Mouse (Mus musculus) heart, embryonic 16.5 days (tissue): Measurements from ENCODE around the gene Agpat4. TPM values are rescaled to one million over a fixed set of nuclear protein-coding genes. Genes with fewer than 3 reads are reported as not detected.

ENCODE experiments used
- ATAC-seq: fragments of 200-750 bp; cut with Nextera tagmentation; replicated peaks from 2 replicates; pipeline ENCODE4 v1.8.0; 2017; ENCODE audit warnings: moderate number of reproducible peaks; ENCODE audit not compliant: insufficient read depth, low FRiP score; ENCODE audit errors: extremely low read depth
- H3K27ac ChIP-seq: fragments of 300-500 bp; sonication (generic); 2 replicates; pipeline ENCODE4 v1.5.1; 2014; ENCODE audit warnings: mild to moderate bottlenecking, low read length, control low read depth, moderate library complexity
- H3K27me3 ChIP-seq: fragments of 300-500 bp; sonication (generic); 2 replicates; pipeline ENCODE4 v1.6.1; 2014; ENCODE audit warnings: low read length, mixed read lengths; ENCODE audit not compliant: control insufficient read depth, insufficient read depth
- H3K36me3 ChIP-seq: fragments of 300-500 bp; sonication (generic); 2 replicates; pipeline ENCODE4 v1.6.1; 2014; ENCODE audit not compliant: control insufficient read depth, insufficient read depth
- H3K4me1 ChIP-seq: fragments of 300-500 bp; sonication (generic); 2 replicates; pipeline ENCODE4 v1.6.1; 2014; ENCODE audit warnings: low read length, mixed read lengths; ENCODE audit not compliant: control insufficient read depth, insufficient read depth
- H3K4me2 ChIP-seq: fragments of 300-500 bp; sonication (generic); 2 replicates; pipeline ENCODE4 v1.6.1; 2014; ENCODE audit warnings: low read depth, mild to moderate bottlenecking, control low read depth, low read length
- H3K4me3 ChIP-seq: fragments of 300-500 bp; sonication (generic); 2 replicates; pipeline ENCODE4 v1.5.1; 2014; ENCODE audit warnings: mild to moderate bottlenecking, control low read depth, low read length
- H3K9ac ChIP-seq: fragments of 300-500 bp; sonication (generic); 2 replicates; pipeline ENCODE4 v1.6.1; 2014; ENCODE audit warnings: low read length, control low read depth
- H3K9me3 ChIP-seq: fragments of 300-500 bp; sonication (generic); replicated peaks from 2 replicates; pipeline ENCODE4 v1.6.1; 2016; ENCODE audit warnings: low read length; ENCODE audit not compliant: control insufficient read depth
- WGBS: fragments of 180-500 bp; shearing (Covaris S2); extraction: QIAGEN DNeasy Blood & Tissue Kit; methylation state at CpG from one replicate; pipeline ENCODE4 v1.1.7; 2014; 5-methylcytosine and 5-hydroxymethylcytosine counted together
- polyA plus RNA-seq: library from polyadenylated mRNA; unstranded; fragments of >200 nt; fragmentation: Nextera tagmentation; extraction: Ambion mirVana; gene quantifications from 2 replicates; pipeline ENCODE4 v1.2.1, GENCODE M21; 2015

Agpat4 gene
- 15.3 and 16.8 TPM in 2 replicates for polyA plus RNA-seq

DNA sequence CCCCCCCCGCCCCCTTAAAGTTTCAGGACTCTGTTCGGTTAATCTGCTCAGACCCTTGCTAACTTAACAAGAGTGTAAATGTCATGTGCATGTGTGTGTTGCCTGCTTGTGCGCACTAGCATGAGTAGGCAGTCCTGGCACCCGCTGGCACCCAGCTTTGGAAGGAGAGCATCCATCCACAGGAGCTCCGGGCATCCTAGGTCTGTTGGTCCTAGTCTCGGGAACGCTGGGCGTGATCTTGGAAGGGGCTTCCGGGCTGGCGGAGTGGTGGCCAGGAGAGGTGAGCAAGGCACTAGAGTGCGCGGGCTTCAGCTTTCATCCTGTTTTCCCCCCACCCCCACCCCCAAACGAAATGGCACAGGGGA, at the start of gene Agpat4:
TSS of gene Agpat4 (plus strand) at position 144 of the 365 bp plus-strand sequence.
- Histone ChIP-seq H3K4me3 (peak within 1 kb of the TSS; percentile 61), H3K4me1 (peaks cover 16% of the 10 kb centered on the region), H3K9me3 (no peaks in the 10 kb centered on the region), H3K9ac (peak within 1 kb of the TSS; percentile 64), H3K36me3 (no peaks in the 10 kb centered on the region), H3K4me2 (peak within 1 kb of the TSS; percentile 98), H3K27me3 (no peaks in the 10 kb centered on the region), H3K27ac (peak within 1 kb of the TSS; percentile 80)
- peak; percentile 60 for ATAC-seq
- 0% methylated on average over 13 of the region's 13 CpGs for WGBS

- no peak for ATAC-seq
- WGBS = 61% methylated on average over 2 of the region's 2 CpGs
Observed at GRCm38 (mm10) chr17:12076816-12077215, 41.7 kb upstream of the Agpat4 start.

DNA sequence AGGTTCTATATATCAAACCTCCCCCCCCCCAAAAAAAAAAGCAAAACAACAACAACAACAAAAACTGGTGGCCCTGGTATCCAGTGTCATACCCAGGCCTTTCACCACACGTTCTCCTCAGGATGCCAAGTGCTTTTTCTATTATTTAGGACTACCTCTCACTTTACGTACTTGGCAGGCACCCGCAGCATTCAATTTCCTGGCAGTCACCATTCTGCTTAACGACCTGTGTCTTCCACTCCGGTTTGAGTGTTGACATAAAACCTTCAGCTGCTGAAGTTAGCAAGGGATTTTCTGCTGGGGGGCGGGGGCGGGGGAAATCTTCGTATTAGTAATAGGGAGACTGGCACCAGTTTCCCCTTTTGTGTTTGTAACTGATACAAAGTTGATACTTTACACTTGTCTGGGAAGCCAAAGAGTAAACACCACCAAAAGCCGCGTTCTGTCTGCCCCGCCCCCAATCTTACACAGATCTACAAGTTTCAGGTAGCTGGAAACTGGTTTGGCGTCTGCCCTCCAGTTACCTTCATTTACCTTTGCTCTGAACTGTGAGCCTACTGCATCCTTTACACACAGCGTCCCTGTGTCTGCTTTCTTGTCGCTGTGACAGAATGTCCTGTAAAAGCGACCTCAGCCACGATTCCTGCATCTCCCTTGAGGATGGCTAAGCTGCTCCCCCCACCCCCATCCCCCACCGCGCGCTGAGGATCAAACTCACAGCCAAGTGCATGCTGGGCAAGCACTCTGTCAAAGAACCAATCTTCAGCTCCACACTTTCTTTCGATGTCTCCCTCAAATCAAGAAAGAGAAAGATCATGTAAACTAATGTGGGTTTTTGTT, 37.6 kb upstream of the Agpat4 start:
- no peaks in the 10 kb centered on the region for H3K36me3 ChIP-seq
- H3K27me3 ChIP-seq = no peaks in the 10 kb centered on the region
- ATAC-seq = no peak
- no peaks in the 10 kb centered on the region for H3K9me3 ChIP-seq
- H3K9ac ChIP-seq = no peak overlapping the region
- no peak overlapping the region for H3K4me2 ChIP-seq
- 42% methylated on average over 20 of the region's 20 CpGs for WGBS
- H3K4me3 ChIP-seq = no peak overlapping the region
- H3K4me1 ChIP-seq = no peaks in the 10 kb centered on the region
- H3K27ac ChIP-seq = no peak overlapping the region

More at GRCm38 (mm10) chr17:12076816-12077215, 41.7 kb upstream of the Agpat4 start:
- Histone ChIP-seq H3K4me3 (no peak overlapping the region), H3K27ac (no peak overlapping the region), H3K9ac (no peak overlapping the region), H3K27me3 (no peaks in the 10 kb centered on the region), H3K36me3 (no peaks in the 10 kb centered on the region), H3K4me1 (no peaks in the 10 kb centered on the region), H3K9me3 (no peaks in the 10 kb centered on the region), H3K4me2 (no peak overlapping the region)

DNA sequence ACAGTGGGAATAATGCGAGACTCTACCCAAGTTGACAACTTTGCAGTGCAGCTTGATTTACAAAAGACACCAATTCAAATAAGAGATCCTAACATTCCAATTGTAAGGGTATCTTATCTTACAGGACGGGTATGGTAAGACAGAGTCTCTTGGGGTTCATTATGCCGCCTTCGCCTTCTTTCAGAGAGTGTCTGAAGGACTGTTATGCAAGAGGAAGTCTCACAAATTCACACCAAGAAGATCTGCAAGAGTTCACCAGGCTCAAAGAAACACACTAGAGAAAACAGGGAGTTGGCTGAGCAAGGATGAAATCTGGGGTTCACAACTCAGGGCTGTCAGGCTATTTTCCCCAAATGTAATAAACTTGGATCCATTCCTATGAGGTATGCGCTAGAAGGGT, 36.3 kb upstream of the Agpat4 start:
- no peaks in the 10 kb centered on the region for H3K9me3 ChIP-seq
- no peaks in the 10 kb centered on the region for H3K36me3 ChIP-seq
- WGBS = 65% methylated on average over 5 of the region's 5 CpGs
- no peaks in the 10 kb centered on the region for H3K4me1 ChIP-seq
- H3K27ac ChIP-seq = no peak overlapping the region
- ATAC-seq = no peak
- H3K9ac ChIP-seq = no peak overlapping the region
- no peaks in the 10 kb centered on the region for H3K27me3 ChIP-seq
- no peak overlapping the region for H3K4me2 ChIP-seq
- H3K4me3 ChIP-seq = no peak overlapping the region

DNA sequence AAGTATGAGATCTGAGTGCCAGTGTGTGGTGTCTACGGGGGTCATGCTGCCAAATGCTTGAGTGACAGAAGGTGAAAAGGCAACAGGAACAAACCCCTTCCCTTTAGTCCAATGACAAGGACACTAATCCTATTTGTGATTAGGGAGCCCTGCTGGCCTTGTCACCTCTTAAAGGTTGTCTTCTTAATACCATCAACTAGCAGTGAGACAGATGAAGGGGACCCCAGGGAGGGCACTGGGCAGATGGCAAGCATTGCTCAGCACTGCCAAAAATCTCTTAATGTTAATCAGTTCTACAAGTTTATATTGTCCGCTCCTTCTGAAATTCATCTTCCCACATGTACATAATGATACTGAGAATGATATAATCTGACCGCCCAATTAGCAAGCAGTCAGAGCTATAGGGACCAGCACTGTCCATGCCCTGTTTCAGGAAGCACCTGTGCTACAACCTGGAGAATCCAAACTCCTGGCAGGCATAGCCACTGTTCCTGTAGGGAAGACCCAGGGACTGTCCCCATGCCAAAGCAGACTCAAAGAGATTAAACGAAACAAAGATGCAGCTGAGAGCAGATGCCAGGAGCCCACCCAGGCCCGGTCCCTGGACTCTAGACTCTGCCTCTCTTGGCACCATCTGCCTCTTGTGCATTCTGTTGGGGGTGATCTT, 28.1 kb upstream of the Agpat4 start:
- Histone ChIP-seq H3K4me2 (no peak overlapping the region), H3K4me1 (no peaks in the 10 kb centered on the region), H3K27ac (no peak overlapping the region), H3K9me3 (no peaks in the 10 kb centered on the region), H3K9ac (no peak overlapping the region), H3K27me3 (no peaks in the 10 kb centered on the region), H3K36me3 (no peaks in the 10 kb centered on the region), H3K4me3 (no peak overlapping the region)
- WGBS = 53% methylated on average over 5 of the region's 5 CpGs
- ATAC-seq = no peak

DNA sequence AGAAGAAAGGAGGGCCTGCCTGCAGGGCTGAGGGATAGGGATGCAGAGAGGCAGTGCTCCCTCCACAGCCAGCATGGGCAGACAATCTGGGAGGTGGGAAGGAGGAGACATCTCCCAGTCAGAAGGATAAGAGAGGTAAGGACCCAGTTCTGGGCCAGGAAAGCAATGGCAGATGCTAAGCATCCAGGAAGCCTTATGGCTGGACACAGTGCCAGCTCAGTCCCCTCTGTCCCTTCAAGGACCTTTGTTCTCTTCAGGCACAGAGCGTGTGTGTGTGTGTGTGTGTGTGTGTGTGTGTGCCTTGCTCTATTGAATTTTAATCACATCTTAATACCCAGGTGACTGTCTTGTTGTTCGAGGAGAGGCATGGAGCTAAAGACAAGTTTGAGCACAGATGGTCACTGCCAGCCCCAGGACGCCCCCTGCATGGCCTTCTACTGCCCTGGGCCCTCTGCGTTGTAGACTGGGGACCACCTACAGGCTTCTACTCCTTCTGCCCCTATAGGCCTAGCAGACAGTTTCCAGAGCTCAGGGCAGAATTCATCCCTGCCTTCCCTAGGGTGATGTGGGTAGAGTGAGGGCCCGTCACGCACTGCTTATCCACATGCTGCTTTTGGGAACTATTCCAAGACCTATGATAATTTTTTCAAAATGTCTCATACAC, 25.5 kb upstream of the Agpat4 start:
- H3K4me3 ChIP-seq = no peak overlapping the region
- H3K4me1 ChIP-seq = no peaks in the 10 kb centered on the region
- no peak overlapping the region for H3K9ac ChIP-seq
- ATAC-seq = no peak
- H3K27me3 ChIP-seq = no peaks in the 10 kb centered on the region
- no peak overlapping the region for H3K4me2 ChIP-seq
- H3K9me3 ChIP-seq = no peaks in the 10 kb centered on the region
- WGBS = 71% methylated on average over 6 of the region's 6 CpGs
- no peaks in the 10 kb centered on the region for H3K36me3 ChIP-seq
- no peak overlapping the region for H3K27ac ChIP-seq

DNA sequence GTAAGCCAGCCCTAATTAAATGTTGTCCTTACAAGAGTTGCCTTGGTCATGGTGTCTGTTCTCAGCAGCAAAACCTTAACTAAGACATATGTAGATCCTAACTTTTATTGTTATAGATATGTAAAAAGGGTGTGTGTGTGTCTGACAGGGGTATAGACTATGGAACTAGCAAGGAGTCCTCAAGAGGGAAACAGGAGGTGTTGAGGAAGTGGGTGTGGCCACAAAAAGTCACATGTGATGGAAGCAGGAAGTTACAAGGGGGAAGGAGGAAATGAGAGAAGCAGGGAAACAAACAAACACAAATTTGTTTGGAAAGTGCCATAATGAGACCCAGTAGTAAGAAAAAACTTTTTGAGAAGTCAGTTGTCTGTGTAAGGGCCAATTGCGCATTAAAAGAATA, 24.5 kb upstream of the Agpat4 start:
- H3K36me3 ChIP-seq = no peaks in the 10 kb centered on the region
- H3K9me3 ChIP-seq = no peaks in the 10 kb centered on the region
- no peaks in the 10 kb centered on the region for H3K27me3 ChIP-seq
- 86% methylated on average over 1 of the region's 1 CpGs for WGBS
- H3K4me3 ChIP-seq = no peak overlapping the region
- no peak for ATAC-seq
- H3K4me1 ChIP-seq = no peaks in the 10 kb centered on the region
- no peak overlapping the region for H3K9ac ChIP-seq
- no peak overlapping the region for H3K4me2 ChIP-seq
- H3K27ac ChIP-seq = no peak overlapping the region

GRCm38 (mm10) chr17:12094827-12095590, 23.5 kb upstream of the Agpat4 start:
- no peak for ATAC-seq
- no peaks in the 10 kb centered on the region for H3K36me3 ChIP-seq
- WGBS = 77% methylated on average over 9 of the region's 9 CpGs
- H3K4me1 ChIP-seq = no peaks in the 10 kb centered on the region
- H3K9me3 ChIP-seq = 0 out of 2 replicates have a peak, but pooled peaks cover 2% of the 10 kb centered on the region
- H3K4me3 ChIP-seq = no peak overlapping the region
- H3K27ac ChIP-seq = no peak overlapping the region
- no peaks in the 10 kb centered on the region for H3K27me3 ChIP-seq
- no peak overlapping the region for H3K9ac ChIP-seq
- no peak overlapping the region for H3K4me2 ChIP-seq
